Mouse (Mus musculus): ENCODE results near the gene Fyttd1.

DNA sequence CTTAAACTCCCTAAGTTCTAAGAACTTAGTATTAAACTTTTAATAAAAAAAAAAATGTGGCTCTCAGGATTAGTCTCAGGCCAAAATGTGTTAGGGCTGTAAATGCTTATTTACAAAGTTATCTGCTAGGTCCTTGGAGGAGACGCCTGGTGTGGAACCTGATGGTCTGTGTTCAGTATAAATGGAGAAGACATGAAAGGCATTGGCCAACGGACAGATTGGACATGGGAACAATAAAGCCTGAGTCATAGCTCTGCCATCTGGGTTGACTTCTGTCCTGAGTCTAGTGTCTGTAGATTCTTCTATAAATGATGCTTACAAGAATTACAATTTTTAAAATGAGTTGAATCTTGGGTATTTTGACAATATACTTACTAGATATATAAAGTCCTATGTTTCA, 28.9 kb downstream of the Fyttd1 start:
- no peak for TF ChIP-seq CTCF (IDR thresholded peaks at IDR 0.05; ENCODE audit: low read depth)
- TF ChIP-seq EP300 (optimal IDR thresholded peaks at IDR 0.05): no peak

Measured in stomach, postnatal 0 days (tissue).